Mouse (Mus musculus) B cell, adult 62 days (primary cell): ENCODE data around the gene Olfr998. TPM values are rescaled to one million over a fixed set of nuclear protein-coding genes. Genes with fewer than 3 reads are reported as not detected.

Experiments
- total RNA-seq: library from RNA; stranded (reverse); gene quantifications from 4 replicates; pipeline ENCODE4 v1.2.4, GENCODE M21; 2023

Gene Olfr998
- total RNA-seq, result not detected in 4 replicates

GRCm38 (mm10) chr2:85588648-85589047, at the start of gene Olfr998:
Olfr998 (plus strand) TSS chr2:85588948.

DNA sequence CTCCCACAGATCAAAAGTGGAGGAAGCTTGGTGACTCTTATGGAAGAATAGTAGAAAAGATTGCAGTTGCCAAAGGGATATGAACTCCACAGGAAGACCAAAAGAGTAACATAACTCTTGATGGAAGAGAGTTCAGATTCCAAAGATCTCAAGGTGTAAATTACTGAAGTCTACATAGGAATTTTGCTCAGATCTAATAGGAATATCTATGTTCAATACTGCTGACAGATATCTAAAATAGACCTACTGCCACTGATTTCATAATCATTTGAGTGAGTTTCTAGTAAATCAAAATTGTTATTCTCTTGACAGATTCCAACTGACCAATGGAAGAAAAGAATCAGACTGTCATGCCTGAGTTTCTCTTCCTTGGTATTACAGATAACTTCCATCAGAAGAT, 9.8 kb upstream of the Olfr998 start, which contains the start of gene Olfr996:
TSS of gene Olfr996 (plus strand) at position 301 of the 400 bp plus-strand sequence.

GRCm38 (mm10) chr2:85611803-85612202, 23.1 kb downstream of the Olfr998 start, which contains the start of gene Olfr1000:
Olfr1000 (minus strand) TSS chr2:85611903.

Other genes starting within 250 kb of the Olfr998 start
- not detected in 4 replicates for gene Olfr987, start 249.6 kb upstream of the Olfr998 start, total RNA-seq
- gene Olfr988, start 225.7 kb upstream of the Olfr998 start, total RNA-seq, result not detected in 4 replicates
- gene Olfr992, start 179.5 kb upstream of the Olfr998 start, total RNA-seq, result not detected in 4 replicates
- gene Olfr993, start 174.1 kb upstream of the Olfr998 start, total RNA-seq, result not detected in 4 replicates
- not detected in 4 replicates for gene Olfr994, start 152.5 kb upstream of the Olfr998 start, total RNA-seq
- not detected in 4 replicates for gene Olfr995, start 145.3 kb upstream of the Olfr998 start, total RNA-seq
- not detected in 4 replicates for gene 4833423E24Rik, start 69.9 kb upstream of the Olfr998 start, total RNA-seq
- not detected in 4 replicates for gene Olfr996, start 9.7 kb upstream of the Olfr998 start, total RNA-seq
- gene Olfr1000, start 23.0 kb downstream of the Olfr998 start, total RNA-seq, result not detected in 4 replicates
- gene Olfr1002, start 61.8 kb downstream of the Olfr998 start, total RNA-seq, result not detected in 4 replicates
- gene Olfr154, start 75.5 kb downstream of the Olfr998 start, total RNA-seq, result not detected in 4 replicates
- not detected in 4 replicates for gene Olfr1006, start 89.8 kb downstream of the Olfr998 start, total RNA-seq
- not detected in 4 replicates for gene Olfr1008, start 100.5 kb downstream of the Olfr998 start, total RNA-seq
- not detected in 4 replicates for gene Olfr1009, start 126.5 kb downstream of the Olfr998 start, total RNA-seq
- not detected in 4 replicates for gene Olfr1012, start 173.8 kb downstream of the Olfr998 start, total RNA-seq
- not detected in 4 replicates for gene Olfr1013, start 178.2 kb downstream of the Olfr998 start, total RNA-seq
- gene Olfr1014, start 183.8 kb downstream of the Olfr998 start, total RNA-seq, result not detected in 4 replicates
- gene Olfr1015, start 193.1 kb downstream of the Olfr998 start, total RNA-seq, result not detected in 4 replicates
- not detected in 4 replicates for gene Olfr1016, start 213.6 kb downstream of the Olfr998 start, total RNA-seq
- gene Olfr1018, start 229.5 kb downstream of the Olfr998 start, total RNA-seq, result not detected in 4 replicates